ENCODE assay signal across 20 mouse cellular contexts in genomic region chr11:98491571-98491970, GRCm38 (mm10). TPM values are rescaled to one million over a fixed set of nuclear protein-coding genes. Genes with fewer than 3 reads are reported as not detected.
"Had no signal": no experiment of that assay in that cellular context is flagged by ENCODE, and none has a peak within 500 bp of the region (broad histone marks: within the 10 kb centered on the region; RNA-seq: fewer than 3 reads in every experiment).

No protein-coding gene starts in this region.

- DNase-seq: kidney, adult 2 months; kidney, postnatal 25 days; layer of hippocampus, adult 9-11 months; liver; liver, embryonic 13.5 days; lung, postnatal 10 days; lung, postnatal 36 days; thymus, adult 18-20 months had no signal

- H3K36me3 ChIP-seq: limb, embryonic 10.5 days; limb, embryonic 13.5 days; liver, embryonic 13.5 days; lung, embryonic 15.5 days; midbrain, embryonic 10.5 days; midbrain, embryonic 13.5 days; stomach, embryonic 15.5 days had no signal

- H3K27me3 ChIP-seq: liver, embryonic 13.5 days; lung, embryonic 15.5 days; stomach, embryonic 15.5 days had no signal

- ATAC-seq: intestine, postnatal 0 days; midbrain, embryonic 13.5 days had no signal

RNA-seq across cellular contexts. Expression of gene Zpbp2, which starts 59.3 kb away (rescaled TPM):
- total RNA-seq: layer of hippocampus, adult 2 months; layer of hippocampus, postnatal 25 days; left cerebral cortex, adult 18-20 months; left cerebral cortex, postnatal 25 days; midbrain, postnatal 0 days had no signal
